Mouse (Mus musculus) MEL (cell line): ENCODE measurements around the gene Gm49395. TPM values are rescaled to one million over a fixed set of nuclear protein-coding genes. Genes with fewer than 3 reads are reported as not detected.

Experiments used
- DNase-seq: peaks from one replicate; pipeline ENCODE4 v3.0.0; 2011; ENCODE audit warnings: low read depth, low spot score
- H3K27ac ChIP-seq: 2 replicates; pipeline ENCODE4 v1.5.1; 2012; ENCODE audit warnings: low read depth, mild to moderate bottlenecking, control low read depth, low read length, moderate library complexity; ENCODE audit not compliant: control insufficient read depth
- H3K27me3 ChIP-seq, 2 experiments: fragments of 150-350 bp in 1 of 2; sonication (generic) in 1 of 2; 2 replicates each; pipeline ENCODE4 v1.6.1; 2012; ENCODE audit warnings: low read length in 2 of 2, mild to moderate bottlenecking in 2 of 2, improper control_type of control experiment in 1 of 2, moderate library complexity in 1 of 2; ENCODE audit not compliant: insufficient read depth in 2 of 2, control insufficient read depth in 1 of 2
- H3K36me3 ChIP-seq, 2 experiments: 2 replicates each; pipeline ENCODE4 v1.6.1; 2012 to 2014; ENCODE audit warnings: low read length in 2 of 2, improper control_type of control experiment in 1 of 2, inconsistent platforms in 1 of 2, mild to moderate bottlenecking in 1 of 2; ENCODE audit not compliant: insufficient read depth in 2 of 2, control insufficient read depth in 1 of 2
- H3K4me1 ChIP-seq, 2 experiments: fragments of 150-350 bp in 1 of 2; sonication (generic) in 1 of 2; 2 replicates each; pipeline ENCODE4 v1.6.1; 2012; ENCODE audit warnings: low read length in 2 of 2, improper control_type of control experiment in 1 of 2, mild to moderate bottlenecking in 1 of 2; ENCODE audit not compliant: insufficient read depth in 2 of 2, control insufficient read depth in 1 of 2
- H3K4me3 ChIP-seq, 2 experiments: fragments of 150-350 bp in 1 of 2; sonication (generic) in 1 of 2; 2 replicates each; pipeline ENCODE4 v1.5.1; 2012; ENCODE audit warnings: low read depth in 2 of 2, low read length in 2 of 2, mild to moderate bottlenecking in 2 of 2, moderate library complexity in 2 of 2, control low read depth in 1 of 2, improper control_type of control experiment in 1 of 2; ENCODE audit not compliant: control insufficient read depth in 1 of 2, insufficient read depth in 1 of 2
- H3K79me2 ChIP-seq: 2 replicates; pipeline ENCODE4 v1.6.1; 2012; ENCODE audit warnings: mild to moderate bottlenecking, low read length, moderate library complexity; ENCODE audit not compliant: control insufficient read depth, poor library complexity, insufficient read depth
- H3K9ac ChIP-seq: 2 replicates; pipeline ENCODE4 v1.6.1; 2012; ENCODE audit warnings: low read depth, mild to moderate bottlenecking, control low read depth, low read length, moderate library complexity; ENCODE audit not compliant: control insufficient read depth, poor library complexity, severe bottlenecking
- H3K9me3 ChIP-seq: fragments of 150-350 bp; sonication (generic); replicated peaks from 2 replicates; pipeline ENCODE4 v1.6.1; 2012; ENCODE audit warnings: mild to moderate bottlenecking, low read length, improper control_type of control experiment, moderate library complexity; ENCODE audit not compliant: insufficient read depth
- BHLHE40 ChIP-seq: IDR thresholded peaks from 2 replicates; pipeline ENCODE4 v1.6.1; 2012; ENCODE audit warnings: low read depth, mild to moderate bottlenecking, inconsistent platforms, low read length, improper control_type of control experiment, borderline replicate concordance
- CTCF ChIP-seq, 3 experiments: IDR thresholded peaks in 2 of 3; conservative IDR thresholded peaks in 1 of 3; 2 replicates each; pipeline ENCODE4 v1.5.1; 2011 to 2012; ENCODE audit warnings: low read length in 3 of 3, low read depth in 2 of 3, mild to moderate bottlenecking in 2 of 3, improper control_type of control experiment in 1 of 3, inconsistent platforms in 1 of 3, mixed read lengths in 1 of 3, moderate library complexity in 1 of 3; ENCODE audit not compliant: control insufficient read depth in 1 of 3, insufficient read depth in 1 of 3, poor library complexity in 1 of 3, severe bottlenecking in 1 of 3
- E2F4 ChIP-seq: IDR thresholded peaks from 2 replicates; pipeline ENCODE4 v1.6.1; 2011; ENCODE audit warnings: low read depth, low read length, improper control_type of control experiment, borderline replicate concordance
- ETS1 ChIP-seq: IDR thresholded peaks from 2 replicates; pipeline ENCODE4 v1.6.1; 2012; ENCODE audit warnings: low read depth, mild to moderate bottlenecking, inconsistent platforms, low read length, improper control_type of control experiment, moderate library complexity
- GABPA ChIP-seq: IDR thresholded peaks from 2 replicates; pipeline ENCODE4 v1.6.1; 2012; ENCODE audit warnings: low read depth, mild to moderate bottlenecking, inconsistent platforms, low read length, improper control_type of control experiment, moderate library complexity
- GATA1 ChIP-seq: IDR thresholded peaks from 2 replicates; pipeline ENCODE4 v1.6.1; 2011; ENCODE audit warnings: low read depth, low read length, improper control_type of control experiment
- HCFC1 ChIP-seq: IDR thresholded peaks from 2 replicates; pipeline ENCODE4 v1.6.1; 2012; ENCODE audit warnings: low read depth, mild to moderate bottlenecking, inconsistent platforms, low read length, improper control_type of control experiment, moderate library complexity
- MAFK ChIP-seq: IDR thresholded peaks from 2 replicates; pipeline ENCODE4 v1.6.1; 2011; ENCODE audit warnings: low read depth, mild to moderate bottlenecking, low read length, improper control_type of control experiment, borderline replicate concordance
- MAZ ChIP-seq: IDR thresholded peaks from 2 replicates; pipeline ENCODE4 v1.6.1; 2012; ENCODE audit warnings: low read depth, mild to moderate bottlenecking, inconsistent platforms, low read length, improper control_type of control experiment
- MEF2A ChIP-seq: IDR thresholded peaks from 2 replicates; pipeline ENCODE4 v1.6.1; 2014; ENCODE audit warnings: low read depth, mild to moderate bottlenecking, inconsistent platforms, low read length, improper control_type of control experiment; ENCODE audit not compliant: poor library complexity, insufficient replicate concordance, severe bottlenecking; ENCODE audit errors: extremely low read depth
- MXI1 ChIP-seq: IDR thresholded peaks from 2 replicates; pipeline ENCODE4 v1.6.1; 2011; ENCODE audit warnings: mild to moderate bottlenecking, low read depth, low read length, improper control_type of control experiment
- NRF1 ChIP-seq: IDR thresholded peaks from 2 replicates; pipeline ENCODE4 v1.6.1; 2014; ENCODE audit warnings: low read depth, mild to moderate bottlenecking, inconsistent platforms, low read length, improper control_type of control experiment, moderate library complexity; ENCODE audit not compliant: poor library complexity, insufficient read depth, severe bottlenecking
- POLR2A ChIP-seq, 2 experiments: IDR thresholded peaks; 2 replicates each; pipeline ENCODE4 v1.6.1; 2011 to 2012; ENCODE audit warnings: low read length in 2 of 2, mild to moderate bottlenecking in 2 of 2, control low read depth in 1 of 2, improper control_type of control experiment in 1 of 2, low read depth in 1 of 2, moderate library complexity in 1 of 2; ENCODE audit not compliant: control insufficient read depth in 1 of 2, insufficient read depth in 1 of 2, poor library complexity in 1 of 2
- POLR2AphosphoS5 ChIP-seq: IDR thresholded peaks from 2 replicates; pipeline ENCODE4 v1.6.1; 2012; ENCODE audit warnings: low read depth, borderline replicate concordance, mild to moderate bottlenecking, inconsistent platforms, low read length, moderate library complexity, mixed read lengths
- RCOR1 ChIP-seq: IDR thresholded peaks from 2 replicates; pipeline ENCODE4 v1.6.1; 2012; ENCODE audit warnings: low read depth, mild to moderate bottlenecking, inconsistent platforms, low read length, improper control_type of control experiment
- SIN3A ChIP-seq: IDR thresholded peaks from 2 replicates; pipeline ENCODE4 v1.6.1; 2012; ENCODE audit warnings: low read length, improper control_type of control experiment, inconsistent platforms
- SMC3 ChIP-seq: IDR thresholded peaks from 2 replicates; pipeline ENCODE4 v1.6.1; 2011; ENCODE audit warnings: low read depth, low read length, improper control_type of control experiment
- TAL1 ChIP-seq: IDR thresholded peaks from 2 replicates; pipeline ENCODE4 v1.6.1; 2012; ENCODE audit warnings: mild to moderate bottlenecking, inconsistent platforms, low read length, moderate library complexity, mixed read lengths
- UBTF ChIP-seq: IDR thresholded peaks from 2 replicates; pipeline ENCODE4 v1.6.1; 2012; ENCODE audit warnings: low read depth, mild to moderate bottlenecking, inconsistent platforms, low read length, improper control_type of control experiment, moderate library complexity, borderline replicate concordance; ENCODE audit not compliant: insufficient read depth
- ZC3H11A ChIP-seq: IDR thresholded peaks from 2 replicates; pipeline ENCODE4 v1.6.1; 2012; ENCODE audit warnings: low read depth, mild to moderate bottlenecking, inconsistent platforms, low read length, improper control_type of control experiment
- polyA plus RNA-seq, 2 experiments: library from polyadenylated mRNA; stranded (reverse) in 1 of 2; unstranded in 1 of 2; fragments of >175 nt in 1 of 2; fragments of >200 nt in 1 of 2; gene quantifications; 2 replicates each; pipeline versions ENCODE4 v1.2.1 to v1.2.4; 2012; ENCODE audit warnings: low replicate concordance in 2 of 2, low read depth in 1 of 2; ENCODE audit not compliant: insufficient read length in 2 of 2, insufficient read depth in 1 of 2, missing spikeins in 1 of 2
- total RNA-seq: library from RNA; depleted of rRNA; stranded (reverse); fragments of 300-350 nt; gene quantifications from 2 replicates; pipeline ENCODE4 v1.2.3, GENCODE M21; 2012

The Gm49395 gene
- total and polyA plus RNA-seq, 3 experiments = 0.31 TPM; not detected in 2

GRCm38 (mm10) chr13:115090069-115090976, 11.4 kb downstream of the Gm49395 start, which contains the start of gene Pelo (continued):
- no peak for TF ChIP-seq MEF2A
- TF ChIP-seq CTCF (IDR thresholded peaks at IDR 0.05 in 2 of 3, conservative IDR thresholded peaks at IDR 0.05 in 1 of 3; ENCODE audit: control insufficient read depth in 1 of 3, insufficient read depth in 1 of 3, low read depth in 2 of 3, low read length in 3 of 3, poor library complexity in 1 of 3, severe bottlenecking in 1 of 3) = no peak
- TF ChIP-seq GATA1 = peak; percentile 71
- no peak for TF ChIP-seq MAZ
- TF ChIP-seq SIN3A = no peak
- TF ChIP-seq ETS1 = no peak
- no peak for TF ChIP-seq POLR2AphosphoS5
- TF ChIP-seq ZC3H11A = no peak
- peak; percentile 77 to 88 for TF ChIP-seq POLR2A (IDR thresholded peaks at IDR 0.05; ENCODE audit: control insufficient read depth in 1 of 2, insufficient read depth in 1 of 2, low read depth in 1 of 2, low read length in 2 of 2, poor library complexity in 1 of 2)
- no peak for TF ChIP-seq UBTF
- TF ChIP-seq HCFC1 = peak; percentile 76
- TF ChIP-seq TAL1 = peak; percentile 37
- TF ChIP-seq NRF1 = peak; percentile 97
- peak; percentile 39; the same call in 1 of the 2 replicates for TF ChIP-seq RCOR1
- peak; percentile 52; the same call in 1 of the 2 replicates for TF ChIP-seq E2F4
- no peak for TF ChIP-seq MAFK
- no peak for TF ChIP-seq GABPA
- TF ChIP-seq SMC3 = no peak
- TF ChIP-seq, all 39 proteins: peak for 17

- TF ChIP-seq BHLHE40 (no peak), SIN3A (0 out of 2 replicates have a peak, but pooled peaks have one; percentile 14), MXI1 (peak; percentile 3; the same call in 1 of the 2 replicates)
- Histone ChIP-seq H3K9ac (peak overlapping the region; percentile 88), H3K36me3 (peaks cover 7 to 15% of the 10 kb centered on the region in 2 experiments; a peak in 3 of 4 replicates), H3K4me1 (peaks cover 4 to 8% of the 10 kb centered on the region in 2 experiments; a peak in 2 of 4 replicates), H3K4me3 (peak overlapping the region; percentile 46 to 93), H3K27ac (peak overlapping the region; percentile 22), H3K9me3 (no peaks in the 10 kb centered on the region), H3K79me2 (peaks cover 20% of the 10 kb centered on the region), H3K27me3 (no peaks in the 10 kb centered on the region)
- peak; percentile 39 for DNase-seq
Observed at GRCm38 (mm10) chr13:115089395-115090025, 12.2 kb downstream of the Gm49395 start.
